Mouse (Mus musculus) activated CD4-positive, CD25-positive, alpha-beta regulatory T cell, adult 4 months (primary cell): Measurements from ENCODE around the gene Irx5. TPM values are rescaled to one million over a fixed set of nuclear protein-coding genes. Genes with fewer than 3 reads are reported as not detected.

Source experiments
- ATAC-seq: one replicate; pipeline ENCODE4 v1.8.0; 2017
- polyA plus RNA-seq, 2 experiments: library from polyadenylated mRNA; unstranded; fragments of 100-300 nt; shearing (Covaris generic); gene quantifications; one replicate each; pipeline ENCODE4 v1.2.1; 2017

The Irx5 gene
- polyA plus RNA-seq: not detected

DNA sequence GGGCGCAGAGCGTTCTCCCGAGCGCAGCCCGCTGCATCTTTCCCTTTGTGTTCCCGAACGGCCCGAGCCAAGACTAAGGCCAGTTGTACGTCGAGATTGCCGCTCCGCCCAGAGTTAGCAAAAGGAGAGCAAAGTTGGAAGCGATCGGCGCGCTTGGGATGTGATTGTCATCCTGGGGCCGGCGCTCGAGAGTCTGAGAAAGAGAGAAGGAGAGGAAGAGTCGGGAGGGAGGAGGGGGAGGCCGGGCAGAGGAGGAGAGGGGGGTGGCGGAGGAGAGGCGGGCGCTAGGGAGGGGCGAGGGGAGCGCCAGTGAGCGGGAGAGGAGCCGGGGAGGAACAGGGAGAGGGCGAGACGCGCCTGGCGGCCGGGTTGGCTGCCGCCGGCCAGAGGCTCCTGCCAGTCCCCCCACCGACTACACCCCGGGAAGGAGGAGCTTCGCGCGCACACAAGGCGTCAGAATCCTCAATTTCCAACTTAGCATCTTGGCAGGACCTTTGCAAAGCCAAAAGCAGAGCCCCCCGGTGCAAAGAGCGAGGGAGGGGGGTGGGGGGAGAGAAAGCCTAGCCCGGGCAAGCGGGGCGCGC is at the start of gene Irx5:
TSS of gene Irx5 (plus strand) at position 228 of the 584 bp plus-strand sequence.
- no peak for ATAC-seq

DNA sequence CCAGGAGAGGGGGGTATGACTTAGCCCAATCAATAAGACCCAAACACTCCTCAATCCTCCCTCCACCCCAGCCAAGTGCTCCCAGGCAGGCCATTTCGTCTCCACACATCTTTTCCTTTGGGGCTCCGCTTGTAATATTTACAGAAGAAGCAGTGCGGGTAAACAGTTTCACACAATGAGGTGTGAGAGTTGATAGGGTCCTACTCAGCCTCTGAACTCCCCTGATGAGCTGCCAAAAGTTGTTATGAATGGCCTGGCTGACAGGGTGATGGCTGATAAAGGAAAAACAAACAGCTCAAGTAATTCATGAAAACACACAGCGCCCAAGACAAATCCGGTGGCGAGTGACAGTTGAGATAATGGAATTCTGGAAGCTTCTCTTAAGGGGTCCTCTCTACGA is 45.2 kb upstream of the Irx5 start:
- no peak for ATAC-seq

DNA sequence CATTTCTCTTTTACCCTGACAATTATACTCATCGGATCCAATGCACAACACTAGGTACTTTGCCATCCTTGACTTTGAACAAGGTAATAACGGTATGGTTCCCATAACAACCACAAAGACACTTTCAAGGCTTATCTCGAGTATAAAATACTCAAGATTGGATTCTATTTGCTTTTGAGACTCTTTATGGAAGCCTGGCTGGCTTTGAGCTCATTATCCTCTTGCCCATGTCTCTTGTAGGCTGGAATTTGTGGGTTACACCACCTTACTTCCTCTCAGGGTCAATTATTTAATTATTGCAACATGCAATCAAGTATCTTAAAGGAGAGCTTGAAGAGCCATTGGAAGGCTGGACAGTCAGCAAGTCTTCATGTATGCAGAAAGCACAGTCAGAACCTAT is 43.7 kb upstream of the Irx5 start:
- no peak for ATAC-seq

DNA sequence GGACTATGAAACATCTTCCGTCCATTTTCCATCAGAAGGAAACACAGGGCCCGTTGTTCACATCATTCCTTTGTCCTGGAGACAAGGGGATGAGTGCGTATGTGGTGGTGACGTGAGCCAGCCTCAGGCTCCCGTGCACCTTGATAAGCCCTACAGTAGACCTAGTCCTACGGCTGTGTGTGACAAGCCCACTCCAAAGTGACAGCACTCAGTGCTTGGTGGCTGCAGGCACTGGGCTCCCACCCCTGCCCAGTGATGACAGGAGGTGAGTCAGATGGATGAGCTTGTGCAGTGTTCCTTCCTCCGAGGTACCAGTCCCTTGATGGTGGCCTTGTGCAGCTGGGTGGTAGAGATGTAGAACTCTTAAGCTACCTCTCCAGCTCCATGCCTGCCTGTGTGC is 33.7 kb upstream of the Irx5 start:
- no peak for ATAC-seq

DNA sequence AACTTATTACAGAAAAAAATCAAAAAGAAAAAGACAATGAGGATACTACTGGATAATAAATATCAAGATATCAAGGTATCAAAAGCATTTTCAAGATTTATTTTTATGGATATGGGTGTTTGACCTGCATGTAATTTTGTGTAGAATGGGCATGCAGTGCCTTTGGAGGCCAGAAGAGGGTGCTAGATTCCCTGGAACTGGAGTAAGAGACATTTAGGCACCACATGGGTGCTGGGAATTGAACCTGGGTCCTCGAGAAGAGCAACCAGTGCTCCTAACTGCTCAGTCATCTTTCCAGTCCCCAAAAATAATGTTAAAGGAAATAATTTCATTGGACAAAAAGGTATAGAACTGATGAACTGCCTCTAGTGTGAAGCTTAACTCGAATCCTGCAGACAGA is 30.2 kb upstream of the Irx5 start:
- ATAC-seq: no peak

DNA sequence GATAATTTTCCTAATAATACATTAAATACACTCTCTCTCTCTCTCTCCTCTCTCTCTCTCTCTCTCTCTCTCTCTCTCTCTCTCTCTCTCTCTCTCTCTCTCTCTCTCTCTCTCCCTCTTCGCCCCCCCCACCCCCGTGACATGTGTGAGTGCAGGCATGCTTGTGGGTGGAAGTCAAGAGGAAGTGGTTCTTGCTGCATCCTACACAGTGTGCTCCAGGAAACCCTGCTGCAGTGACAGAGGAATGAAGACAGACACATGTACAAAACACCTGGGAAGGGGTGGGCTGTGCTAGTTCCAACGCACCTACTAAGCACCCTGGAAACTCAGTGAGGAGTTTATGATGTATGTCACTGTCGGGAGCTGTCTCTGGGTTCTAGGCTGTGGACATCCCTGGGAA is 28.2 kb upstream of the Irx5 start:
- ATAC-seq: peak; percentile 87

DNA sequence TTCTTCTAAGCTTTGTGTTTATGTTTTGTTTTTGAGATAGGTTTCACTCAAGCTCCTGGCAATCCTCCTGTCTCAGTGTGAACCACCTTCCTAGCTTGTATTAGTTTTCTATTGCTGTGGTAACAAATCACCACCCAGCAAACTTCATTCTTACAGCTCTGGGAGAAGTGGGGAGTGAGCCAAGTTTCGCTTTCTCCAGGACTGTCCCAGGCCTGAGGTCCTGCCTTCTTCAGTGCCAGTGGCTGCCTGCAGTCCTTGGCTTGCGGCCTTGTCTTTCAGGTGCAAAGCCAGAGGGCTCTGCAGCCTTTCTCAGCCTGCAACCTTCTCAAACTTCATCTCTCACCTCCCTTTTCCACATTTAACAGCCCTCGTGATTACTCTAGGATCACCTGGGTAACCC is 25.6 kb upstream of the Irx5 start:
- ATAC-seq: no peak

DNA sequence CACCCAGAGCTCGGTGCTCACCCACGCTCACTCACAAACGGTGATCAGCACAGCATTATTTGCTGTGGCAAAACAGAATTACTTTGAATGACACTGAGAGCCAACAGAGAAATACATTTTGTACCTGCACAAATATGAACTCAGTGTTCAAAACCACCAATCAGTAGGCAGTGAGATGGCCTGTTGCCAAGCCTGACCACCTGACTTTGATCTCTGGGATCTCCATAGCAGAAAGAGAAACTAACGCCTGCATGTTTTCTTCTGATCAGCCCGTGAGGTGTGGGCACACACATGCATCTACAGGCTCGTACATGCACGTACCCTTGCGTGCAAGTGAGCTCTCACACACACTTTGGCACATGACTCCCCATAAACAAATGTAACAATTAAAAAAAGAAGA is 24.0 kb upstream of the Irx5 start:
- ATAC-seq: no peak

DNA sequence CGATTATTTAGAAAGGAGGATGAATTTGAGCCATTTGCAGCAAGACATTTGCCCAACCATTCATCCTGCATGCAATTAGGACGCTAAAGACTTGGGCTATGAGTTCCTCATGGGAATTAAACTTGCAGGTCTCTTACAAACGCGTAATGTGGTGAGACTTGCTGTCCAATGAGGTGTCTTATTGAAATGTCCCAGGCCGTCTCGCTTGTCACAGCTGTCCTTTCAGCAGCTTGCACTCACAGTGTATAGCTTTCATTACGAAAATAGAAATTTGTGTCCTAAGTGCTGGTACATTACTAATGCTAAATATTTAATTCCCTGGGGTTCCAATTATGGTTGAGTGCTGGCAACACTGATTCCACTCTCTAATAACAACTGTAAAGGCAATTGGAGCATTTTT is 22.3 kb upstream of the Irx5 start:
- no peak for ATAC-seq

DNA sequence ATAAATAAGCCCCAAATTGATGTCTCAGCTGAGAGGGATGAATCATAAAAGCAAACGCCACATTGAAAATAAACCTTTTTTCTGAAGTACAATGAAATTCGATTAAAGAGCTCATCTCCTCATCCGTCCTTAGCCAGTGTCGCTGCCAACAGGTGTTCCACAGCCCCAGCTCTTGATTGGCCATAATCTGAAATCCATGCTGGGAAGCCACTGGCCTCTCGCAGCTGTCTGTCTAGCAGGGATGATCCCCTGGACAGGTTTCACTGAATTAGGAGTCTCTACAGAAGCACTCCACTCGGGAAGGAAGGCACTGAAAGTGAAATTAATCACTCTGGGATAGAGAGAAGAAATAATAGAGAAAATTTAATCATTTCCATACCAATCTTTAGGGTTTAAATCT is 21.4 kb upstream of the Irx5 start:
- no peak for ATAC-seq

DNA sequence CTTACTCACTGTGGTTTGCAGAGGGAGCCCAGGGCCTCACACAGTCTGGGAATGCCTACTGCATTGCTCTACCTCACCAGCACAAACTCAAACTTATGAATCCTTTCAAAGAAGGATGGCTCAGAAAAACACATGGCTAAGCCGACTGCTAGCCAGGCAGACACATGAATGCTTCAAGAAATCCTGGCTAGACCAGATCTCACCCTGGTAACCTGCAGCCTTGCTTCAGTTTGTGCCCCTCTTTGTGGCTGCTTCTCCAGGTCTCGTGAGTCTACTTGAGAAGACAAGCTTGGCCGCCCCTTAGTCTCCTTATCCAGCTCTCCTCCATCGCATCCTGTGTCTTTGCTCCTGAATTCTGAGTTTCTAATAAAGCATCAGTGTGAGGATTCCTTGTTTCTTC is 13.9 kb upstream of the Irx5 start:
- no peak for ATAC-seq

DNA sequence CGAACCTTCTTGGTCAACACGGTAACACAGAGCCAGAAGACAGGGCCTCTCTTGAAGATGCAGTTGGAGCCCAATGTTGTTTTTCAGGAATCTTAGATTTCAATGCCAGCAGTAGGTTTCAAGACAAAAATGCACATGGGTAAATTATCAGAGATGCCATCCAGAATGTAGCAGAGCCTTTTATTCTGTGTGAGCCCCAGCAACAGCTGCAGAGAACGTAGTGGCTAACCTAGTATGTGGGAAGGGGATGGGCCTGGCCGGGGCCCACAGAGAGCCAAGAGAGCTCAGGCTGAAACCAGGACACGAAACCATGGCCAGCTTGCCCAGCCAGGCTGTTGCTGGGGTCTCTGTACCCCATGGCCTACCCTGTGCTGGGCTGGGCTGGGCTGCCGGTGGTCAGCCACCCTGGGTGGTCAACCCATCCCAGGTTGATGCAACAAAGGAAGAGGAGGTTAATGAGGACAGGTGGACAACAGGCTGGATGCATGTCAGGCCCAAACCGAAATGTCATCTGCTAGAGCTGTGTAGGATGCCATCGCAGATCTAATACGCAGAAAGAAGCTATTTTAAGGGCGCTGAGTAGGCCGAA is 7.4 kb upstream of the Irx5 start:
- no peak for ATAC-seq

DNA sequence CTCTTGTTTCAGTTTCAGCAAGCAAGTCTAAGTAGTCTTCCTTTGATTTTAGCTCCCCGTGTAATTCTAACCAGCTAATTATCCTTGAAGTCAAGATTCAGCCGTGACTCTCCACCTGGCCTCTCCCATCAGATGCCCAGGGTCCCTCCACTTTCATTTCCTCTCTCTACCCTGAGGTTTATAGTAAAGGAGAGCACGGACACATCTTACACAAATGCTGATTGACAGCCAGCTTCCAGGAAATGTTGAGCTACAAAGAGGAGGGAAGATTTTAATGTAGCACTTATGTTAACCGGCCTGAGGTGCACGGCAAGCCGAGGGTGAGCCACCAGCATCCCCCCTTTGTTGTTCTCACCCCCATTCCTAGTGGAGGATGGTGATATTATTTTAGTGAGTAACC is 4.0 kb upstream of the Irx5 start:
- ATAC-seq: no peak

DNA sequence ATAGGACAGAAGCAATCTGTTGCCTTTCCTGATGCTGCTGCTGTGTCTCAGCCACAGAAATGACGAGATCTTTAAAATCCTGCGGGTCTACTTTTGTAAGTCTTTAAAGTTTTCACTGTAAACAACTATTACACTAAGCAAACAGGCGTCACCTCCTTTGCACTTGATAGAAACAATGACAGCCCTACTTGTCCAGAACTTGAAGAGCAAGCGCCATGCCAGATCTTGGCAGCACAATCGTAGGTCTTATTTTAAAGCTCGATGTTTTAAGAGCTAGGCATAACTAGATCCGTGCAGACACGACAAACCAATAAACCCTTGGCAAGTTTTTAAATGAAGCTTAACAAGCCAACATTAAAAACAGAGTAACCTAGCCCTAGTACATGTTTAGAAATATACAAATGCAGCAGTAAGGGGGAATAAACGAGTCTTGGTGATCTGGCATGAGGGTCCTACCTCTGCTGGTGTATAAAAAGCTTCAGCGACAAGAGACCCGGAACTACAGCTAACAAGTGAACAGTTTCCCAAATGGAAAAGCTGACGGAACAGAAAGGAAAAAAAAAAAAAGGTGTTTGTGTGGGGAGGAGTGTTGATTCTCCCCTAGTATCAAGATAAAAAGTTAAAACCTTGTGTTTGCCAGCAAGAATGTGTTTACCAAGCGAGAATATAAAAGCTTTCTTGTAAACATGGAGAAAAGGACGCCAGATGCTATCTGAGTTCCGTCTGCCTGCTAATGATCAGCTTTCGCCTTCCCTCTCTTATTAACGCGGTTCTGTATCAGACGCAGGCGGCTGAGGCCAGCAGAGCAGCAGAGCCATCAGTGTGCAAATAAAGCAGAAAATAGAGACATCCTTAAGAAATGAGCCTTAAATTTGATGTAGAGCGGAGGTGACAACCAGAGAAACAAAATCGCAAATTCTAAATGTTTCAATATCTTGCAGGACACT is 2.6 kb upstream of the Irx5 start:
- ATAC-seq: no peak

DNA sequence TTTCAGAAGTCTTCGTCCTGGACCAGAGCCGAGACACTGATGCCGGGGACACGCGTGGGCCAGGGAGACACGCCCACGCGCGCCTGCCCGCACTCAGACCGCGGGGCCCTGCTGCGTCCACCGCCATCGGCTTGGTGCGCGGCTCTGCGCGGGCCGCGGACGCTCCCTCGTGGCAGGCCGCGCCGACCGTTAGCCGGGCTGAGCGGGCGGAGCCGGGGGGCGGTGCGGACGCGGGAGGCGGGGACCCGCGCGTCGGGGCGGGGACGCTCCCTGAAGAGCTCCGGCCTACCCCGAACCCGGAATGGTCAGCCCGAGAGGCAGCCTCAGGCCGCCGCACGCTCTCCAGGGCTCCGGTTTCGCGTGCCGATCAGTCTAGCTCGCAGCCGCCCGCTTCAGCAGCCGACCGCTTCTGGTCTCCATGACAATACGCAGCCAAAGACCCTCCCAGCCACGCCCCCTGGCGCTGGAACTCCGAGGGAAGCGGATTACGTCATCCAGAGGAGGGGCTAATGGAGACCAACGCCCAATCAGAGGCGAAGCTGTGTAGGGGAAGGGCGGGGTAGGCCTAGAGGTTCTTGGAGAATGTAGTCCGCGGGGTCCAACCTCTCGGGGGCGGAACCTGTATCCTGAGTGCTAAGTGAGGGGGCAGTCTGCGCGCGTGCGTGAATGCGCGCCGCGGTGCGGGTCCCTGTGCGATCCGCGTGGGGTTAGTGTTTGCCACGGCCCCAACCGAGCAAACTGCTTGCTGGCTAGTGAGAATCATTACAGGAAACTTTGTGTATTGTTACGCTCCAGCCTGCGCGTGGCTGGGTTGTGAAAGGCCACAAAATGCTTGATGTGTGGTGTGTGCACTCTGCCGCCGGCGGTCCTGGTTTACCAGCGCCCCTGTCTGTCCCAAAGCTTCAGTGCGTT is 1.5 kb upstream of the Irx5 start:
- ATAC-seq: peak; percentile 96

DNA sequence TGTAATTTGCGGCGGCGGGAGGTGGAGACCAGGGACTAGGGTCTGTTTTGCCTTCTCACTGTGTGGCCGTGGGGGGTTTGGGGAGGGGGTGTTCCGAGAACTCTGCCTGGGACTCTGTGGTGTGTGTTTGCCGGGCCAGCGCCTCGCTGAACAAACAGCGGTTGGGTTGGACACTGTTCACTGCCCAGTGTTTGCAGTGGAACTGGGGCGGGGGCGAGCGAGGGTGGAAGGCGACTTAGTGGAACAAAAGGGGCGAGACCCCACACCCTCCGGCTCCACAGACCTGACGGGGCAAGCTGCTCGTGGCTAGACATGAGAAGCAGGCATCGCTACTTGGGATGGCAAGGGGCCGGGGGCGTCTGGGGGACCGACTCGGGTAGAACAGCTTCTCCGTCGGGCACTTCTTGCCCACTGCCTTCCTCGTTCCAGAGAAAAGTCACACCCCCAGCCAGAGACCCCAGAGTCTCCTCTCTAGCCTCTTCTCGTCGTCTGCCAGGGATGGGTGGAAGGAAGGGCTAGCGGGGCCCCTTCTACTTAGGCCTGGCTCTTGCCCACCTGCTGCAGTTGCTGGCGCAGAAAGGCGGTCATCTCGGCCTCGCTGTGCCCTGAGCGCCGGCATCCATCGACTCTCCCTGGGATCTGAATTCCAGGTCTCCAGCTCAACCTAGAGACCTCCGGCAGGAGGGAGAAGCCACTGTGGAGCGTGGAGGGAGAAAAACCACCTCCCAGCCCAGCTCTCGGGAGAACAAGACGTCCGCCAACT is 631 bp upstream of the Irx5 start:
- ATAC-seq: no peak

DNA sequence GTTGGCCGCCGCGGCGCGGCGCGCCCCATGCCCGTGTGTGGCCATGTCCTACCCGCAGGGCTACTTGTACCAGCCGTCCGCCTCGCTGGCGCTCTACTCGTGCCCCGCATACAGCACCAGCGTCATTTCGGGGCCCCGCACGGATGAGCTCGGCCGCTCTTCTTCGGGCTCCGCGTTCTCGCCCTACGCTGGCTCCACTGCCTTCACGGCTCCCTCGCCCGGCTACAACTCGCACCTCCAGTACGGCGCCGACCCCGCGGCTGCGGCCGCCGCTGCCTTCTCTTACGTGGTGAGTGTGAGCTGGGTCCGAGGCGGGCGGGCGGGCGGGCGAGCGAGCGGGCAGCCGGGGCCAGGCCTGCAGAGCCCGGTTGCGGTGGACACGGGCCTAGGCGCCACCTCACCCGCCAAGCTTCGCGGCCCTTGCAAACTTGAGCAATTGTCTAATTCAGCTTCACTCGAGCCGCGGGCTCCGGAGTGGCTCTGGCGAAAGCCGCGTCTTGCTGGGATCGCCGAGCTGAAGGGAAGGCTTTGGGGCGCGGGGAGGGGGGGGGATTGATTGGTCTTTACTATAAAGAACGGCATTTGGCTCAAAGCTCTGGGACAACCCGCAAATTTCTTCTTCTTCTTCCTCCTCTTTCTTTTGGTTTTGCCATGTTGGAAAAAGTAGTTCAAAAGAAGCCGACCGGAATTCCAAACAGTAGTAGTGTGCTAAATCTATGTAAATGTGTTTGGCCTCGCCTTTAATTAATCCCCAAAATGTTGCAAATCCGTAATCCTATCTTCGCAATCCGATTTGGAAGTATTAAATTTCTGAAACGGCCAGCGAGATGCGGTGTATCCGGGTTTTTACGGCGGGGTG is 945 bp downstream of the Irx5 start:
- ATAC-seq: no peak

DNA sequence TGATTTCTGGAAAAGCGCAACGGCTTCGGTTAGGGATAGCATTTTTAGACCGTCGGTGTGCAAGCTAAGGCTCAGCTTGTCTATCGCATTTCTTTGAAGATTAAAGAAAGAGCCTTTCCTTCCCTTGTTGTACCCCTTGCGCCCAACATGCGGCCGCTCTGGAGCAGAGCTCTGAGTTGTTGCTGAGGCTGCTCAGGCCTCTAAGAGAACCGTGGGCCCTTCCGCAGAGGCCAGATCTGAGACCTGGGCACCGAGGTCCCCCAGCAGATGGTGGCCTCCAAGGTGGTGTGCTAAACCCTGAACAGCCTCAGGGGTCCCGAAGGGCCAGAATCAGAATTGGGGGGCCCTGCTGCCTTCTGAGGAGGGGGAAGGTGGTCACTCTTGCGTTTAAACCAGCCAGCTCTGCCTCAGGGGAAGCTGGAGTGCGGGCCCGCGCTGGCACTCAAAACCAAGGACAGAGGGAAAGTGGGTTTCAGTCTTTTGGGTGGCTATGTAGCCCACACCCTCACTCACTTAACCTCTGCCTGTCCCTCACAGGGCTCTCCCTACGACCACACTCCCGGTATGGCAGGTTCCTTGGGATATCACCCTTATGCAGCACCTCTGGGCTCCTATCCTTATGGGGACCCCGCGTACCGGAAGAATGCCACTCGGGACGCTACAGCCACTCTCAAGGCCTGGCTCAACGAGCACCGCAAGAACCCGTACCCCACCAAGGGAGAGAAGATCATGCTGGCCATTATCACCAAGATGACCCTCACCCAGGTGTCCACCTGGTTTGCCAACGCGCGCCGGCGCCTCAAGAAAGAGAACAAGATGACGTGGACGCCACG is 1.8 kb downstream of the Irx5 start:
- no peak for ATAC-seq

DNA sequence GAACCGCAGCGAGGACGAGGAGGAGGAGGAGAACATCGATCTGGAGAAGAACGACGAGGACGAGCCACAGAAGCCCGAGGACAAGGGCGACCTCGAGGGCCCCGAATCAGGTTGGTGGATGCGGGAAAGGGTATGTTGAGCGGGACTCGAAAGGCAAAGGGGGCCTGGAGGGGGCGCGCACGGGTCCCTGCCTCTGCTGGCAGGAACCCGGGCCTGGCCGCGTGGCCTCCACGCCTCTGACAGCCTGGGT is 2.3 kb downstream of the Irx5 start:
- ATAC-seq: no peak

DNA sequence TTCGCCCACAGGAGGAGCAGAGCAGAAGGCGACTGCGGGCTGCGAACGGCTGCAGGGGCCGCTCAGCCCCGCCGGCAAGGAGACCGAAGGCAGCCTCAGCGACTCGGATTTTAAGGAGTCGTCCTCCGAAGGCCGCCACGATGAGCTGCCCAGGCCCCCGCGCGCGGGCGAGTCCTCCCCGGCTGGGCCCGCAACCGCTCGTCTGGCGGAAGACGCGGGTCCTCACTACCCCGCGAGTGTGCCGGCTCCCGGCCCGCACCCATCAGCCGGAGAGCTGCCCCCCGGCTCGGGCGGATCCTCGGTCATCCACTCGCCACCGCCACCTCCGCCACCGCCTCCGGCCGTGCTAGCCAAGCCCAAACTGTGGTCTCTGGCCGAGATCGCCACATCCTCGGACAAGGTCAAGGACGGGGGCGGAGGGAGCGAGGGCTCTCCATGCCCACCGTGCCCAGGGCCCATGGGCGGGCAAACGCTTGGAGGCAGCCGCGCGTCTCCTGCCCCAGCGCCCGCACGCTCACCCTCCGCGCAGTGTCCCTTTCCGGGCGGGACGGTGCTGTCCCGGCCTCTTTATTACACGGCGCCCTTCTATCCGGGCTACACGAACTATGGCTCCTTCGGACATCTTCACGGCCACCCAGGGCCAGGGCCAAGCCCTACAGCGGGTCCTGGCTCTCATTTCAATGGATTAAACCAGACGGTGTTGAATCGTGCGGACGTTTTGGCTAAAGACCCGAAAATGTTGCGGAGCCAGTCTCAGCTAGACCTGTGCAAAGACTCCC is 2.8 kb downstream of the Irx5 start:
- ATAC-seq: no peak
